Mouse (Mus musculus): ENCODE results near the gene E2f6. TPM values are rescaled to one million over a fixed set of nuclear protein-coding genes. Genes with fewer than 3 reads are reported as not detected.

E2f6 gene
- polyA plus RNA-seq, 1 experiment from 2014 or later, result 77.4 TPM

Small RNA genes lying within 50 kb of the gene (microRNA-seq; reads per million reads assigned to microRNA genes)
- not detected for gene Gm44305 (ENCODE audit: insufficient number of aligned reads)

Other genes with a start within 250 kb of the E2f6 start
- gene Lpin1, start 200.0 kb upstream of the E2f6 start, polyA plus RNA-seq (2014; fragmentation: Nextera tagmentation; extraction: Ambion mirVana), result 6.6 and 7.3 TPM in 2 replicates
- not detected in 2 replicates for gene Ntsr2, start 157.6 kb upstream of the E2f6 start, polyA plus RNA-seq (2014; fragmentation: Nextera tagmentation; extraction: Ambion mirVana)
- 7.1 and 7.7 TPM in 2 replicates for gene Greb1, start 10.1 kb upstream of the E2f6 start, polyA plus RNA-seq (2014; fragmentation: Nextera tagmentation; extraction: Ambion mirVana)
- 15.8 and 17.9 TPM in 2 replicates for gene Rock2, start 83.9 kb downstream of the E2f6 start, polyA plus RNA-seq (2014; fragmentation: Nextera tagmentation; extraction: Ambion mirVana)
- gene Pqlc3, start 189.4 kb downstream of the E2f6 start, polyA plus RNA-seq (2014; fragmentation: Nextera tagmentation; extraction: Ambion mirVana), result 3.5 and 4.8 TPM in 2 replicates
- gene 2410004P03Rik, start 200.8 kb downstream of the E2f6 start, polyA plus RNA-seq (2014; fragmentation: Nextera tagmentation; extraction: Ambion mirVana), result 0.32 and 0.47 TPM in 2 replicates

All from forebrain, embryonic 11.5 days (tissue).